ENCODE assay signal across 9 mouse cellular contexts in genomic region chr11:69407724-69408004, GRCm38 (mm10). TPM values are rescaled to one million over a fixed set of nuclear protein-coding genes. Genes with fewer than 3 reads are reported as not detected.
A peak's percentile ranks its signal among the peaks of the same experiment; 100 is the strongest.
DNase-seq lines count a peak whose midpoint lies in the region; ATAC-seq lines count a peak whose summit lies in the region.
"Had no signal": no experiment of that assay in that cellular context is flagged by ENCODE, and none has a peak within 500 bp of the region (broad histone marks: within the 10 kb centered on the region; RNA-seq: fewer than 3 reads in every experiment).

No protein-coding gene starts in this region.

- H3K9me3 ChIP-seq in heart, embryonic 11.5 days (replicated peaks; ENCODE audit: control insufficient read depth, low read length): no peaks in the 10 kb centered on the region
- no peaks in the 10 kb centered on the region for H3K9me3 ChIP-seq in neural tube, embryonic 11.5 days (ENCODE audit: control insufficient read depth, low read length)
- no peaks in the 10 kb centered on the region for H3K9me3 ChIP-seq in liver, embryonic 11.5 days (ENCODE audit: control insufficient read depth, low read length)
- no peaks in the 10 kb centered on the region for H3K9me3 ChIP-seq in stomach, embryonic 16.5 days (replicated peaks; ENCODE audit: control insufficient read depth, low read length)

- no peak overlapping the region for H3K27ac ChIP-seq in heart, embryonic 11.5 days (ENCODE audit: low read depth, low read length)
- no peak overlapping the region for H3K27ac ChIP-seq in neural tube, embryonic 11.5 days (ENCODE audit: low read depth, low read length)
- H3K27ac ChIP-seq in liver, embryonic 11.5 days (ENCODE audit: low read depth, low read length): no peak overlapping the region
- H3K27ac ChIP-seq in stomach, embryonic 16.5 days (ENCODE audit: low read length): no peak overlapping the region

- peak overlapping the region; percentile 90; the same call in 1 of the 2 replicates for H3K4me3 ChIP-seq in heart, embryonic 11.5 days (ENCODE audit: low read depth, low read length)
- H3K4me3 ChIP-seq in neural tube, embryonic 11.5 days (ENCODE audit: low read depth, low read length): peak overlapping the region; percentile 89; the same call in 1 of the 2 replicates
- H3K4me3 ChIP-seq in liver, embryonic 11.5 days (ENCODE audit: low read depth, low read length): peak overlapping the region; percentile 85
- H3K4me3 ChIP-seq in stomach, embryonic 16.5 days (replicated peaks; ENCODE audit: low read length): no peak overlapping the region

- H3K4me1 ChIP-seq in heart, embryonic 11.5 days (ENCODE audit: control insufficient read depth, insufficient read depth, low read length): peaks cover 19% of the 10 kb centered on the region
- peaks cover 22% of the 10 kb centered on the region for H3K4me1 ChIP-seq in neural tube, embryonic 11.5 days (ENCODE audit: control insufficient read depth, insufficient read depth, low read length)
- H3K4me1 ChIP-seq in liver, embryonic 11.5 days (replicated peaks; ENCODE audit: control insufficient read depth, insufficient read depth, low read length): peaks cover 20% of the 10 kb centered on the region
- peaks cover 19% of the 10 kb centered on the region for H3K4me1 ChIP-seq in stomach, embryonic 16.5 days (ENCODE audit: control insufficient read depth, insufficient read depth, low read length)

- H3K27me3 ChIP-seq in heart, embryonic 11.5 days (ENCODE audit: control insufficient read depth, insufficient read depth, low read length): no peaks in the 10 kb centered on the region
- no peaks in the 10 kb centered on the region for H3K27me3 ChIP-seq in neural tube, embryonic 11.5 days (ENCODE audit: control insufficient read depth, insufficient read depth, low read length)
- H3K27me3 ChIP-seq in liver, embryonic 11.5 days (replicated peaks; ENCODE audit: control insufficient read depth, insufficient read depth, low read length): no peaks in the 10 kb centered on the region
- no peaks in the 10 kb centered on the region for H3K27me3 ChIP-seq in stomach, embryonic 16.5 days (ENCODE audit: control insufficient read depth, insufficient read depth, low read length)

- no peak for ATAC-seq in heart, embryonic 11.5 days (replicated peaks; ENCODE audit: insufficient number of reproducible peaks, low FRiP score, low TSS enrichment)
- ATAC-seq in neural tube, embryonic 11.5 days (ENCODE audit: insufficient read depth, low FRiP score, low TSS enrichment): no peak
- no peak for ATAC-seq in liver, embryonic 11.5 days (replicated peaks; ENCODE audit: low FRiP score)
- no peak for ATAC-seq in stomach, embryonic 16.5 days (ENCODE audit: insufficient read depth, low FRiP score)

- 85% methylated on average over 4 of the region's 4 CpGs for WGBS in heart, embryonic 11.5 days (ENCODE audit: insufficient replicate concordance)
- 90% methylated on average over 4 of the region's 4 CpGs for WGBS in neural tube, embryonic 11.5 days
- WGBS in liver, embryonic 11.5 days: 83% methylated on average over 4 of the region's 4 CpGs
- 79% methylated on average over 4 of the region's 4 CpGs for WGBS in stomach, embryonic 16.5 days

- H3K9ac ChIP-seq in heart, embryonic 11.5 days (ENCODE audit: low read depth, low read length): no peak overlapping the region
- no peak overlapping the region; the same call in 1 of the 2 replicates for H3K9ac ChIP-seq in neural tube, embryonic 11.5 days (ENCODE audit: low read length)
- H3K9ac ChIP-seq in liver, embryonic 11.5 days (ENCODE audit: low read depth, low read length): no peak overlapping the region
- H3K9ac ChIP-seq in stomach, embryonic 16.5 days (ENCODE audit: low read length): no peak overlapping the region

- peak overlapping the region; percentile 99 for H3K4me2 ChIP-seq in heart, embryonic 11.5 days
- H3K4me2 ChIP-seq in neural tube, embryonic 11.5 days (ENCODE audit: low read depth): no peak overlapping the region
- H3K4me2 ChIP-seq in liver, embryonic 11.5 days: peak overlapping the region; percentile 97
- H3K4me2 ChIP-seq in stomach, embryonic 16.5 days (ENCODE audit: low read depth, low read length): peak overlapping the region; percentile 98; the same call in 1 of the 2 replicates

- intact Hi-C loops in heart, postnatal 10 days (cut with DNase I): no loop called here
- intact Hi-C loops in left cerebral cortex, postnatal 14 days (cut with DNase I): no loop called here

- H3K36me3 ChIP-seq in heart, embryonic 11.5 days (ENCODE audit: control insufficient read depth, insufficient read depth, low read length): peaks cover 43% of the 10 kb centered on the region
- peaks cover 41% of the 10 kb centered on the region for H3K36me3 ChIP-seq in neural tube, embryonic 11.5 days (ENCODE audit: control insufficient read depth, insufficient read depth, low read length)
- H3K36me3 ChIP-seq in liver, embryonic 11.5 days (ENCODE audit: control insufficient read depth, insufficient read depth, low read length): peaks cover 37% of the 10 kb centered on the region
- H3K36me3 ChIP-seq in stomach, embryonic 16.5 days (ENCODE audit: control insufficient read depth, insufficient read depth, low read length): peaks cover 34% of the 10 kb centered on the region

- DNase-seq in heart, postnatal 10 days: no peak
- no peak for DNase-seq in neural tube, embryonic 11.5 days (ENCODE audit: low spot score)
- DNase-seq in neural tube, embryonic 10.5 days (ENCODE audit: extremely low spot score, low spot score): no peak
- DNase-seq in liver, embryonic 11.5 days (ENCODE audit: low spot score): no peak
- no peak for DNase-seq in frontal cortex, postnatal 25 days (ENCODE audit: low spot score in 2 of 2)
- DNase-seq in left cerebral cortex, postnatal 14 days (ENCODE audit: low spot score in 2 of 2): no peak
- DNase-seq: adrenal gland, postnatal 14 days had no signal

RNA-seq across cellular contexts. Expression of gene Kdm6b, which starts 5.8 kb away (rescaled TPM):
- 21.5 and 25.1 TPM in 2 replicates for polyA plus RNA-seq in heart, embryonic 11.5 days (2014; fragmentation: Nextera tagmentation; extraction: Ambion mirVana)
- total RNA-seq in heart, postnatal 10 days (2021): 10 to 100 TPM; 48.3 to 52.2 TPM
- polyA plus RNA-seq in neural tube, embryonic 11.5 days (2014; fragmentation: Nextera tagmentation; extraction: Ambion mirVana): 37.9 and 42.0 TPM in 2 replicates
- 15.4 and 17.4 TPM in 2 replicates for polyA plus RNA-seq in liver, embryonic 11.5 days (2014; fragmentation: Nextera tagmentation; extraction: Ambion mirVana)
- 21.2 and 21.4 TPM in 2 replicates for polyA plus RNA-seq in stomach, embryonic 16.5 days (2015; fragmentation: Nextera tagmentation; extraction: Ambion mirVana)
- 10 to 100 TPM; 33.0 to 33.3 TPM for total RNA-seq in left cerebral cortex, postnatal 14 days (2021)

RNA-seq across cellular contexts. Expression of gene Tmem88, which starts 9.6 kb away (rescaled TPM):
- polyA plus RNA-seq in heart, embryonic 11.5 days (2014; fragmentation: Nextera tagmentation; extraction: Ambion mirVana): 30.5 and 31.7 TPM in 2 replicates
- 10 to 100 TPM; 53.3 to 54.0 TPM for total RNA-seq in heart, postnatal 10 days (2021)
- 13.1 and 17.2 TPM in 2 replicates for polyA plus RNA-seq in neural tube, embryonic 11.5 days (2014; fragmentation: Nextera tagmentation; extraction: Ambion mirVana)
- polyA plus RNA-seq in liver, embryonic 11.5 days (2014; fragmentation: Nextera tagmentation; extraction: Ambion mirVana): 20.4 and 26.2 TPM in 2 replicates
- 26.4 and 28.7 TPM in 2 replicates for polyA plus RNA-seq in stomach, embryonic 16.5 days (2015; fragmentation: Nextera tagmentation; extraction: Ambion mirVana)
- total RNA-seq in left cerebral cortex, postnatal 14 days (2021): 1 to 10 TPM; 2.6 to 2.9 TPM

RNA-seq across cellular contexts. Expression of gene Cyb5d1, which starts 12.2 kb away (rescaled TPM):
- polyA plus RNA-seq in heart, embryonic 11.5 days (2014; fragmentation: Nextera tagmentation; extraction: Ambion mirVana): 19.6 and 25.0 TPM in 2 replicates
- 10 to 100 TPM; 27.5 to 30.2 TPM for total RNA-seq in heart, postnatal 10 days (2021)
- polyA plus RNA-seq in neural tube, embryonic 11.5 days (2014; fragmentation: Nextera tagmentation; extraction: Ambion mirVana): 44.7 and 48.4 TPM in 2 replicates
- polyA plus RNA-seq in liver, embryonic 11.5 days (2014; fragmentation: Nextera tagmentation; extraction: Ambion mirVana): 19.7 and 19.9 TPM in 2 replicates
- polyA plus RNA-seq in stomach, embryonic 16.5 days (2015; fragmentation: Nextera tagmentation; extraction: Ambion mirVana): 29.4 TPM in 2 replicates
- 10 to 100 TPM; 36.8 to 42.0 TPM for total RNA-seq in left cerebral cortex, postnatal 14 days (2021)

RNA-seq across cellular contexts. Expression of gene Naa38, which starts 12.4 kb away (rescaled TPM):
- polyA plus RNA-seq in heart, embryonic 11.5 days (2014; fragmentation: Nextera tagmentation; extraction: Ambion mirVana): 166 and 170 TPM in 2 replicates
- 10 to 100 TPM; 94.1 to 95.0 TPM for total RNA-seq in heart, postnatal 10 days (2021)
- polyA plus RNA-seq in neural tube, embryonic 11.5 days (2014; fragmentation: Nextera tagmentation; extraction: Ambion mirVana): 125 and 129 TPM in 2 replicates
- 151 and 178 TPM in 2 replicates for polyA plus RNA-seq in liver, embryonic 11.5 days (2014; fragmentation: Nextera tagmentation; extraction: Ambion mirVana)
- 144 and 148 TPM in 2 replicates for polyA plus RNA-seq in stomach, embryonic 16.5 days (2015; fragmentation: Nextera tagmentation; extraction: Ambion mirVana)
- 100 to 1,000 TPM in 1 of 2 experiments, 10 to 100 TPM in 1; 92.0 to 106 TPM for total RNA-seq in left cerebral cortex, postnatal 14 days (2021)

RNA-seq across cellular contexts. Expression of gene Chd3, which starts 38.5 kb away (rescaled TPM):
- polyA plus RNA-seq in heart, embryonic 11.5 days (2014; fragmentation: Nextera tagmentation; extraction: Ambion mirVana): 15.5 and 21.8 TPM in 2 replicates
- total RNA-seq in heart, postnatal 10 days (2021): 10 to 100 TPM; 62.0 to 66.7 TPM
- polyA plus RNA-seq in neural tube, embryonic 11.5 days (2014; fragmentation: Nextera tagmentation; extraction: Ambion mirVana): 57.3 and 60.1 TPM in 2 replicates
- 13.8 and 17.1 TPM in 2 replicates for polyA plus RNA-seq in liver, embryonic 11.5 days (2014; fragmentation: Nextera tagmentation; extraction: Ambion mirVana)
- polyA plus RNA-seq in stomach, embryonic 16.5 days (2015; fragmentation: Nextera tagmentation; extraction: Ambion mirVana): 48.5 and 55.4 TPM in 2 replicates
- total RNA-seq in left cerebral cortex, postnatal 14 days (2021): 100 to 1,000 TPM; 531 to 563 TPM
